Mouse (Mus musculus) CH12.LX (cell line): Measurements from ENCODE around the gene Maml2.

Experiments
- CHD1 ChIP-seq: IDR thresholded peaks from 2 replicates; pipeline ENCODE4 v1.6.1; 2012; ENCODE audit warnings: low read depth, low read length, improper control_type of control experiment, inconsistent platforms
- CTCF ChIP-seq, 2 experiments: IDR thresholded peaks in 1 of 2; conservative IDR thresholded peaks in 1 of 2; 2 replicates each; pipeline ENCODE4 v1.5.1; 2011 to 2012; ENCODE audit warnings: low read depth in 2 of 2, low read length in 2 of 2, improper control_type of control experiment in 1 of 2, inconsistent platforms in 1 of 2, mild to moderate bottlenecking in 1 of 2, moderate library complexity in 1 of 2
- EP300 ChIP-seq: IDR thresholded peaks from 2 replicates; pipeline ENCODE4 v1.6.1; 2011; ENCODE audit warnings: low read length, improper control_type of control experiment
- ETS1 ChIP-seq: conservative IDR thresholded peaks from 2 replicates; pipeline ENCODE4 v1.6.1; 2012; ENCODE audit warnings: low read depth, mild to moderate bottlenecking, inconsistent platforms, low read length, improper control_type of control experiment, moderate library complexity
- JUND ChIP-seq: conservative IDR thresholded peaks from 2 replicates; pipeline ENCODE4 v1.6.1; 2011; ENCODE audit warnings: low read depth, low read length, improper control_type of control experiment
- MAFK ChIP-seq: IDR thresholded peaks from 2 replicates; pipeline ENCODE4 v1.6.1; 2011; ENCODE audit warnings: low read length, improper control_type of control experiment; ENCODE audit not compliant: insufficient replicate concordance
- POLR2A ChIP-seq: IDR thresholded peaks from 2 replicates; pipeline ENCODE4 v1.6.1; 2011; ENCODE audit warnings: low read depth, mild to moderate bottlenecking, improper control_type of control experiment, low read length
- RAD21 ChIP-seq: IDR thresholded peaks from 2 replicates; pipeline ENCODE4 v1.6.1; 2011; ENCODE audit warnings: low read depth, mild to moderate bottlenecking, low read length, improper control_type of control experiment, moderate library complexity
- RCOR1 ChIP-seq: conservative IDR thresholded peaks from 2 replicates; pipeline ENCODE4 v1.6.1; 2012; ENCODE audit warnings: low read depth, mild to moderate bottlenecking, inconsistent platforms, low read length, improper control_type of control experiment

- TF ChIP-seq RAD21 (no peak), RCOR1 (no peak), CTCF (conservative IDR thresholded peaks at IDR 0.05 in 1 of 2, IDR thresholded peaks at IDR 0.05 in 1 of 2; ENCODE audit: low read depth in 2 of 2, low read length in 2 of 2) (no peak), POLR2A (no peak), MAFK (no peak), CHD1 (no peak), EP300 (no peak), JUND (no peak), ETS1 (no peak)
Measured at GRCm38 (mm10) chr9:13483199-13484068, 185.7 kb downstream of the Maml2 start.
